Mouse (Mus musculus) cortical plate, adult 2 months (tissue): ENCODE results near the gene Atg9b. TPM values are rescaled to one million over a fixed set of nuclear protein-coding genes. Genes with fewer than 3 reads are reported as not detected.

ENCODE experiments used
- H3K27ac ChIP-seq: fragments of 200-500 bp; 2 replicates; pipeline ENCODE4 v1.5.1; 2012; ENCODE audit warnings: low read length, control low read depth, inconsistent platforms; ENCODE audit not compliant: insufficient read depth
- H3K4me1 ChIP-seq: fragments of 200-500 bp; 2 replicates; pipeline ENCODE4 v1.6.1; 2011; ENCODE audit warnings: low read length; ENCODE audit not compliant: control insufficient read depth, insufficient read depth
- H3K4me3 ChIP-seq: fragments of 200-500 bp; 2 replicates; pipeline ENCODE4 v1.5.1; 2011; ENCODE audit warnings: mild to moderate bottlenecking, low read length, control low read depth; ENCODE audit not compliant: insufficient read depth
- CTCF ChIP-seq: fragments of 200-500 bp; IDR thresholded peaks from 2 replicates; pipeline ENCODE4 v1.5.1; 2011; ENCODE audit warnings: mild to moderate bottlenecking, control low read depth, low read length; ENCODE audit not compliant: insufficient read depth; ENCODE audit errors: extremely low read depth
- POLR2A ChIP-seq: fragments of 200-500 bp; IDR thresholded peaks from 2 replicates; pipeline ENCODE4 v1.6.1; 2011; ENCODE audit warnings: mild to moderate bottlenecking, low read length, control low read depth; ENCODE audit not compliant: insufficient read depth; ENCODE audit errors: extremely low read depth
- polyA plus RNA-seq: library from polyadenylated mRNA; depleted of rRNA; stranded (reverse); fragments of >200 nt; gene quantifications from 2 replicates; pipeline ENCODE4 v1.2.3, GENCODE M21; 2012; rRNA removed

The Atg9b gene
- polyA plus RNA-seq: 4.0 and 4.1 TPM in 2 replicates

- Histone ChIP-seq H3K4me1 (peaks cover 3% of the 10 kb centered on the region; the same call in 1 of the 2 replicates), H3K4me3 (no peak within 1 kb of the TSS), H3K27ac (no peak within 1 kb of the TSS)
- TF ChIP-seq CTCF: no peak
- TF ChIP-seq POLR2A: no peak
Observed at GRCm38 (mm10) chr5:24391864-24392263, at the start of gene Atg9b. Atg9b (minus strand) TSS chr5:24392143.

- no peak overlapping the region for H3K4me3 ChIP-seq
Observed at GRCm38 (mm10) chr5:24441187-24441586, 49.2 kb upstream of the Atg9b start.

GRCm38 (mm10) chr5:24433993-24434392 is 42.0 kb upstream of the Atg9b start:
- Histone ChIP-seq H3K27ac (no peak overlapping the region), H3K4me1 (no peaks in the 10 kb centered on the region), H3K4me3 (no peak overlapping the region)
- TF ChIP-seq CTCF (no peak), POLR2A (no peak)

More at GRCm38 (mm10) chr5:24441187-24441586, 49.2 kb upstream of the Atg9b start:
- H3K27ac ChIP-seq: no peak overlapping the region
- peaks cover 3% of the 10 kb centered on the region; the same call in 1 of the 2 replicates for H3K4me1 ChIP-seq
- no peak for TF ChIP-seq POLR2A
- no peak for TF ChIP-seq CTCF

GRCm38 (mm10) chr5:24428596-24428995 is 36.7 kb upstream of the Atg9b start:
- H3K4me3 ChIP-seq: no peak overlapping the region
- 0 out of 2 replicates have a peak, but pooled peaks cover 1% of the 10 kb centered on the region for H3K4me1 ChIP-seq
- H3K27ac ChIP-seq: no peak overlapping the region
- TF ChIP-seq CTCF (no peak), POLR2A (no peak)

- TF ChIP-seq POLR2A (no peak), CTCF (no peak)
- no peak overlapping the region for H3K4me3 ChIP-seq
- no peak overlapping the region for H3K27ac ChIP-seq
- H3K4me1 ChIP-seq: 0 out of 2 replicates have a peak, but pooled peaks cover 1% of the 10 kb centered on the region
Observed at GRCm38 (mm10) chr5:24427981-24428402, 36.0 kb upstream of the Atg9b start.

- H3K4me3 ChIP-seq: no peak overlapping the region
- no peak overlapping the region for H3K27ac ChIP-seq
- 0 out of 2 replicates have a peak, but pooled peaks cover 1% of the 10 kb centered on the region for H3K4me1 ChIP-seq
- TF ChIP-seq CTCF: no peak
- TF ChIP-seq POLR2A: no peak
Observed at GRCm38 (mm10) chr5:24427285-24427633, 35.3 kb upstream of the Atg9b start.

GRCm38 (mm10) chr5:24426556-24427284 is 34.8 kb upstream of the Atg9b start:
- Histone ChIP-seq H3K4me1 (0 out of 2 replicates have a peak, but pooled peaks cover 1% of the 10 kb centered on the region), H3K27ac (no peak overlapping the region), H3K4me3 (no peak overlapping the region)
- no peak for TF ChIP-seq CTCF
- TF ChIP-seq POLR2A: no peak

GRCm38 (mm10) chr5:24426037-24426432 is 34.1 kb upstream of the Atg9b start:
- peak overlapping the region; percentile 83; the same call in 1 of the 2 replicates for H3K4me3 ChIP-seq
- no peak overlapping the region for H3K27ac ChIP-seq
- H3K4me1 ChIP-seq: 0 out of 2 replicates have a peak, but pooled peaks cover 1% of the 10 kb centered on the region
- TF ChIP-seq POLR2A: no peak
- TF ChIP-seq CTCF: no peak

- TF ChIP-seq POLR2A: no peak
- no peak for TF ChIP-seq CTCF
- H3K27ac ChIP-seq: no peak overlapping the region
- H3K4me1 ChIP-seq: 0 out of 2 replicates have a peak, but pooled peaks cover 1% of the 10 kb centered on the region
- peak overlapping the region; percentile 83 for H3K4me3 ChIP-seq
Observed at GRCm38 (mm10) chr5:24425421-24426036, 33.6 kb upstream of the Atg9b start.

- H3K27ac ChIP-seq: peak overlapping the region; percentile 93
- peak overlapping the region; percentile 83 for H3K4me3 ChIP-seq
- TF ChIP-seq CTCF (no peak), POLR2A (0 out of 2 replicates have a peak, but pooled peaks have one; percentile 22)
- 0 out of 2 replicates have a peak, but pooled peaks cover 1% of the 10 kb centered on the region for H3K4me1 ChIP-seq
Observed at GRCm38 (mm10) chr5:24424861-24425411, 33.0 kb upstream of the Atg9b start.
